Mouse (Mus musculus): ENCODE measurements around the gene Gm4498.
"Not testable (repeated sequence)": the region's sequence is repeated elsewhere in the genome, so short reads cannot be mapped to it uniquely, and the experiment has no call there.

Gene Gm4498

DNA sequence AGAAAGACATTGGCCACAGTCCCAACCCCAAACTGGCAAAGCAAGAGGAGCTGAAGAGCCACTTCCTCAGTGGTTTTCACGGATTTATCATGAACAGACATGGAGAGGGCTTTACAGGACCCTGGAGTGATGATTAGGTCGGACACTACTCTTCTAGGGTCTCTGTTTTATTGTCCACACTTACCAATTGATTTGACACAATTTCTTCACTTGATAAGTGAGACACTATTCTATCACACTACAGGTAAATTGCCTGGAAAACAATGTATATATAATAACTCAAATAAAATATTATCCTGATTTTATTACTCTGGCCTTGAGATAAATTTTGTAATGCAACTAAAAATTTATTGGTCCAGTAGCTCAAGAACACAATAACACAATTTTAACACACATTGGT is at the start of gene Gm4498:
Gene Gm4498 (minus strand): TSS at position 101 of the 400 bp plus-strand sequence.
- in situ Hi-C loops (cut with MboI, MseI) = not testable (repeated sequence)

DNA sequence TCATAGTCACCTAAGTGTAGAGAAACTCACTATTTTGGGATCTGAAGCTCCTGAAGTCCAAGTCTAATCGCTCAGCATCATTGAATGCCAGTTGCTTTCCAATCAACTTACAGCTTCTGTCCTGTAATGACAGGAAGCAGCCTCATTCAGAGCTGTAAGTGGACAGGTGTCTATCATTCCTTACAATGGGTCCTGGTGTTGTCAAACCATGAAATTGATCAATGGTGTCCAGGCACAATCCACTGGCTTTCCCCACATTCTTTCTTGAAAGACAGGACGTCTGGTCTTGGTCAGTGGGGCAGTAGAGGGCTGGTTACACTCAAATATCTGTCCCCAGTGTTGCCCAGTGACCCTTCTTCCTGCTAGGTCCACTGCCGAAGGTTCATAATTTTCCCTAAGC is 29.1 kb upstream of the Gm4498 start, which contains the start of gene Gm5890:
Gene Gm5890 (minus strand): TSS at position 101 of the 400 bp plus-strand sequence.
- in situ Hi-C loops (cut with MboI, MseI) = not testable (repeated sequence)

DNA sequence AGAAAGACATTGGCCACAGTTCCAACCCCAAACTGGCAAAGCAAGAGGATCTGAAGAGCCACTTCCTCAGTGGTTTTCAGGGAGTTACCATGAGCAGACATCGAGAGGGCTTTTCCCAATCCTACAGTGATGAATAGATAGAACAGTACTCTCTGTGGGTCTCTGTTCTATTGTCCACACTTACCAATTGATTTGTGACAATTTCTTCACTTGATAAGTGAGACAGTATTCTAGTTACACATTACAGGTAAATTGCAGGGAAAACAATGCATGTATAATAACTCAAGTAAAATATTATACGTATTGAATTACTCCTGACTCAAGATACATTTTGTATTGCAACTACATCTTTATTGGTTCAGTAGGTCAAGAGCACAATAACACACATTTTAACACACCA is 28.1 kb downstream of the Gm4498 start, which contains the start of gene Gm6164:
Gene Gm6164 (minus strand): TSS at position 101 of the 400 bp plus-strand sequence.
- in situ Hi-C loops (cut with MboI, MseI) = not testable (repeated sequence)

DNA sequence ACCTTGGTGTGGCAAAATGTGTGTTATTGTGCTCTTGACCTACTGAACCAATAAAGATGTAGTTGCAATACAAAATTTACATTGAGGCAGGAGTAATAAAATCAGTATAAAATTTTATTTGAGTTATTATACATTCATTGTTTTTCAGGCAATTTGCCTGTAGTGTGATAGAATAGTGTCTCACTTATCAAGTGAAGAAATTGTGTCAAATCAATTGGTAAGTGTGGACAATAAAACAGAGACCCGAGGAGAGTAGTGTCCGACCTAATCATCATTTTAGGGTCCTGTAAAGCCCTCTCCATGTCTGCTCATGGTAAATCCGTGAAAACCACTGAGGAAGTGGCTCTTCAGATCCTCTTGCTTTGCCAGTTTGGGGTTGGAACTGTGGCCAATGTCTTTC is 40.2 kb downstream of the Gm4498 start, which contains the start of gene Vmn1r95:
Gene Vmn1r95 (plus strand): TSS at position 301 of the 400 bp plus-strand sequence.
- in situ Hi-C loops (cut with MboI, MseI) = loop anchor here (25.0 kb wide), 1 partner anchor 1994 kb away; the partner anchor contains the start of gene Vmn1r143

Data from T-helper 1 cell (primary cell).